Mouse (Mus musculus) fibroblast of lung, adult 2 months (primary cell): ENCODE data around the gene Plpp3.
"Not testable (repeated sequence)": the region's sequence is repeated elsewhere in the genome, so short reads cannot be mapped to it uniquely, and the experiment has no call there.

Experiments used
- DNase-seq: peaks from one replicate; pipeline ENCODE4 v3.0.0-alpha.2; 2011; ENCODE audit warnings: low read depth

The Plpp3 gene

DNA sequence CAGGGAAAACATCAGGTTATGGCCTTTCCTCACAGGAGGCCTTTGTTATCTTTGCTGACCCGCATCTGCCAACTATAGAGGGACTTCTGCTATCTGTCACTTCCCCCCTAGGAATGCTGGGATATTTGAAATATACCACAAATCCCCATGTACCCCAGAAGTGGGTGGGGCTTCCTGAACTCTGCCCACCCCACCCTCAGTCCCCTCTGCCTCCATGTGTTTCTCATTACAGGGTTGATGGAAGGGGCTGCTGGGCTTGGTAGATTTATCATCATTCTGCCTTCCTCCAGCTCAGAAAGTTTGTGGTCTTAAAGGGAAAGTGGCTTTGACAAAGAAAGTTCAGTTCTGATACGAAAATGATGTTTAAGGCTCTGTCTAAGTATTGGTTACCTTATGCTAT, 103.2 kb downstream of the Plpp3 start:
- DNase-seq: no peak

GRCm38 (mm10) chr4:105260893-105261769, 104.0 kb downstream of the Plpp3 start:
- DNase-seq: no peak

- no peak for DNase-seq
These were observed 105.2 kb downstream of the Plpp3 start for GRCm38 (mm10) chr4:105262358-105262757.

DNA sequence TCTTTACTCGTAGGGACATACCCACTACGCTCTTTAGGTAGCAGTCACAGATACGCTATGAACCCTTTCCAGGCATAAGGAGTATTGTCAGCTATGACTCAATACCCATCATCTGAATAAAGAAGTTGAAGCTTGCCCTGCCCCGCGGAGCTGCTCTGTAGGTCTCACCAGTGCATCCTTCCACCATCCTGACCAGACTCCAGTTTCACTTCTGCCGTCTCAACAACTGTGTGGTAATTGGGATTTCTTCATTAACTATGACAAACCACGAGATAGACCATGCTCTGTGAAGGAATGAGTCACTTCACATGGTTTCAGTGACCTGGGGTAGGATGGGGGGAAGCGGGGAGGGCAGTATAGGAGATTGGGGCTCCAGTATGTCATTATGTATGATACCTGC, 106.5 kb downstream of the Plpp3 start:
- DNase-seq: no peak

DNA sequence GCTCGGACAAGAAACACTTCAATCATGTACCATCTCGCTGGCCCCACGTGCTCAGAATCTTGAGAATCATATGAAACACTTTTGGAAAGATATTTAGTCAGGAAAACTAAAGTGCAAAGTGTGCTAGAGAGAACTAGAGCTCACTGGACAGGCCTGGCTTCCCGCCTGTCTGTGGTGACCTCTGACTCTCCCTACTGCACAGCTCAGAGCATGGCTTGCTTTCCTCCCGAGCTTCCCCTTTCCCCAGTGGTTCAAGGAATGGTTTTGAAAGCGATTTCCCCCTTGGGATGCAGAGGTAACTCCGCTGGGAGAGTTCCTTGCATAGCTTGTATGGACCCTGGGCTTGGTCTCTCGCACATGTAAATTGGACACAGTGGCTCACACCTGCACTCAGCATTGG, 107.9 kb downstream of the Plpp3 start:
- DNase-seq: no peak

DNA sequence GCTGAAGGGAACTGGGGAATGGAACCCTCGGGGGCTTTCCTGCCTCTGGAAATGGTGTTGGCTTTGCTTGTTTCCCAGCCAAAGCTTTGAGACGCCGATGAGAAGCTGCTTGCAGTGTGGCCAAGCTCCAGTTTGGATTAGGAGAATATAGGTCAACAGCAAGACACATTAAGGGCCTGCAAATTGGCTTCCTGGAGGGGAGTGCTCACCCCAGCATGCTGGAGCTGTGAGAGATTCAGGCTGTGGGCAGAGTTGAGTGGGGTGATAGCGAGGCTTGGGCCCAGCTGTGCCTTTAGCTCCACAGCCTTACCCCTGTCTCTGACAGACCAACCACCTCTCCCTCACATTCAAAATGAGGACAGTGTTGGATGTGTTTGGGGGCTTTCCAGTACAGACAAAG, 108.5 kb downstream of the Plpp3 start:
- DNase-seq: no peak

GRCm38 (mm10) chr4:105268202-105268730, 111.1 kb downstream of the Plpp3 start:
- DNase-seq: no peak

- not testable (repeated sequence) for DNase-seq
These were observed 112.3 kb downstream of the Plpp3 start for GRCm38 (mm10) chr4:105269398-105269797.

DNA sequence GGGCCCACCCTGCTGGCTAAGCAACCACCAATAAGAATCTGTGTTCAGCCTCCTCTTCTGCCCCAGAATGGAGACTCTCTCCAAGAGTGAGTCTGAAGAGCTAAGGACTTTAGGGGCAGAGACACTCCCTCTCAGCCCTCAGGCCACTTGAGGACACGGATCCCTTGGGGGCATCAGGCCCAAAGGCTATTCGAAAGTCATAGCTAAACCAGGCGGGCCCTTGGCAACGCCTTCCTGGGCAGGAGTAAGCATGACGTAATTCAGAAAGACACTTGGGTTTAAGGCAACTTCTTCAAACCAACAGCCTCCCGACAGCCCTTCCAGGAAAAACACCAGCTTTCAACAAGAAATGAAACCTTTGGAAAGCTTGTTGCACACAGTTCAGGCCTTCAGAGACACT, 114.0 kb downstream of the Plpp3 start:
- DNase-seq: no peak

- no peak for DNase-seq
These were observed 115.9 kb downstream of the Plpp3 start for GRCm38 (mm10) chr4:105273034-105273433.

- no peak for DNase-seq
These were observed 116.3 kb downstream of the Plpp3 start for GRCm38 (mm10) chr4:105273486-105273885.

DNA sequence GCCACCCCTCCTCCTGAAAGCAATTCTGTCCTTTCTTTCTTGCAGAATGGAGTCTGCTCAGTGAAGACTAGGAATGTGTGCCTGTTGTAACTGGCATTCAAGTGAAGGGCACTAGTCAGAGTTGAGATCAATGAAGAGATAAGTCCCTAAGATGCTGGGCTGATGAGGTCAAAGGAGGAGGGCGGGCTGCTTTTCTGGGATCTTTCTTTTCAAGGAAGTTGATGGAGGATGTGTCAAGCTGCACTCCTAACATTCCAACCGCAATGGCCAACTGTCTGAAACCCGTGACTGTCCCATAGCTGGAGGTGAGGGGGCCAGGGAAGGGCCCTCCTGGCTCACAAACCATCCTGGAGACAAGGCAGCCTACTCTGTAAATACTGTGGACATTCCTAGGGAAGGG, 118.5 kb downstream of the Plpp3 start:
- DNase-seq: no peak

GRCm38 (mm10) chr4:105276062-105276795, 119.1 kb downstream of the Plpp3 start:
- no peak for DNase-seq

- DNase-seq: no peak
These were observed 121.0 kb downstream of the Plpp3 start for GRCm38 (mm10) chr4:105278161-105278560.

- no peak for DNase-seq
These were observed 121.6 kb downstream of the Plpp3 start for GRCm38 (mm10) chr4:105278571-105279410.

GRCm38 (mm10) chr4:105279806-105280205, 122.7 kb downstream of the Plpp3 start:
- no peak for DNase-seq

GRCm38 (mm10) chr4:105281751-105282231, 124.6 kb downstream of the Plpp3 start:
- DNase-seq: no peak
